Mouse (Mus musculus) granulocyte monocyte progenitor cell, adult 5-6 weeks (primary cell): ENCODE results near the gene Ddx17. TPM values are rescaled to one million over a fixed set of nuclear protein-coding genes. Genes with fewer than 3 reads are reported as not detected.
A peak's percentile ranks its signal among the peaks of the same experiment; 100 is the strongest.

ENCODE experiments used
- ATAC-seq: replicated peaks from 2 replicates; pipeline ENCODE4 v1.8.0; 2016; ENCODE audit warnings: mild to moderate bottlenecking, moderate TSS enrichment, inconsistent platforms; ENCODE audit not compliant: poor library complexity, severe bottlenecking
- total RNA-seq, 2 experiments: library from RNA; stranded (forward) in 1 of 2; stranded (reverse) in 1 of 2; fragments of 200-712, 200-1000 nt in 1 of 2; fragments of >200 nt in 1 of 2; fragmentation: Nextera tagmentation in 1 of 2; gene quantifications; 2 replicates each; pipeline ENCODE4 v1.2.3; 2014 to 2017

Gene Ddx17
- total RNA-seq (2014; fragmentation: Nextera tagmentation) (159 and 203 TPM in 2 replicates), total RNA-seq (2017) (124 and 142 TPM in 2 replicates)

GRCm38 (mm10) chr15:79546410-79547288, at the start of gene Ddx17:
Gene Ddx17 (minus strand): TSS chr15:79546741.
- peak; percentile 94 for ATAC-seq

DNA sequence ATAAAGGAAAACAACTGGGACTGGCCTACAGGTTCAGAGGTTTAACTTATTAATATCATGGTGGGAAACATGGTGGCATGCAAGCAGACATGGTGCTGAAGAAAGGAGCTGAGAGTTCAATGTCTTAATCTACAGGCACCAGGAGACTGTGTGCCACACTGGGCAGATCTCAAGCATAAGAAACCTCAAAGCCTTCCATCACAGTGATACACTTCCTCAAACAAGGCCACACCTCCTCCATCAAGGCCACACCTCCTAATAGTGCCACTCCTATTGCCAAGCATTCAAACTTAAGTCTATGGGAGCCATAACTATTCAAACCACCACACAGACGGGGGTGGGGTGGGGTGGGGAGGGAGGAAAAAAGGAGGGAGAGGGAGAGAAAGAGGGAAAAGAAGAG, 35.0 kb upstream of the Ddx17 start:
- no peak for ATAC-seq

DNA sequence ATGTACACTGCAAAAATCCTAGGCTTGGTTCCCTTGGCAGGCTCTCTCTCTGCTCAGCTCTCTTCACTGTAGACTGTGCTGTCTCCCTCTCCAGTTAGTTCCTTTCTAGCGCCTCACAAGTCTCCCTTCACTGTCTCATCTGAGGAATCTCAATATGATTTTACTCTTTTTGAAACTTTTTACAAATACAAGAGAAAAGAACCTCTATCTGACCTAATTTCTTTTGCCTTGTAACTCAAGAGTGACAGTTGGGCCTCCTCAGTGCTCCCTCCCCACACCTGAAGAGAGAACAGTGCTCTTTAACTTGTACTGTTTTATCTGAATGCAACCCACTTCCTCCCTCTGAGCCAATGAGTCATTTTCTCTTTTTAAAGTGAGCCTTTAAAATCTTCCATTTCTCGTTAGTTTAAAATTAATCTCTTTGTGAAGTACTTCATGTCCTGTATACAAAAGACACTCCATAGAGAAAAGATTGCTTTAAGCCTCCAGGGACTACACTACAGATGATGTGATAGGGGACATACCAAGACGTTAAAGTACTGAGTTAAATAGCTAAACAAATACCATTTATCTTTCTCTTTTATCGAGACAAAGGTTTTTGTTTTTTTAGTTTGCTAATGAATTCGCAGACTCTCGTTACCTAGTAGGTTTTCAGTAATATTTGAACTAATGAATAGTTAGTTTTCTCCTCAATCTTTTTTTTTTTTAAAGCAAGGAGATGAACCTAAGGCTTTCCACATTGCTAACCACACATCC, 31.3 kb upstream of the Ddx17 start:
- ATAC-seq = no peak

DNA sequence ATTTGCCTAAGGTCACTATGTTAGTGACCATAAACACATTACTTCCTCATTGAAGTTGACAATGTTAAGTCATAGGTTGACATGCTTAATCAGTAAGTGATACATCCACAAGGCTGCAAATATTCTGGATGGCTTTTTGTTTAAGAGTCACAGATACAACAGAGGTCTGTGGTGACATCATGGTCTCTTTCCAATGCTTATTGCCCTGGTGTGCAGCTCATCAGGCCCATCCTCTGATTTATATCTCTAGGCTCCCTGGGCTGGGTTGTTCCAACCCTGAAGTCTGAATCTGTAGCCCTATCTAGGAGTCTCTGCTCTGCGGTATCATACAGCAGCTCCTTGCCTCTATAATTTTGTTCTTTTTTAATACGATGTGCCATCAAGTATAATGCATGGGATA, 30.4 kb upstream of the Ddx17 start:
- no peak for ATAC-seq

- ATAC-seq = no peak
Observed at GRCm38 (mm10) chr15:79575543-79576222, 29.1 kb upstream of the Ddx17 start.

GRCm38 (mm10) chr15:79562417-79562816, 15.9 kb upstream of the Ddx17 start:
- ATAC-seq = no peak

DNA sequence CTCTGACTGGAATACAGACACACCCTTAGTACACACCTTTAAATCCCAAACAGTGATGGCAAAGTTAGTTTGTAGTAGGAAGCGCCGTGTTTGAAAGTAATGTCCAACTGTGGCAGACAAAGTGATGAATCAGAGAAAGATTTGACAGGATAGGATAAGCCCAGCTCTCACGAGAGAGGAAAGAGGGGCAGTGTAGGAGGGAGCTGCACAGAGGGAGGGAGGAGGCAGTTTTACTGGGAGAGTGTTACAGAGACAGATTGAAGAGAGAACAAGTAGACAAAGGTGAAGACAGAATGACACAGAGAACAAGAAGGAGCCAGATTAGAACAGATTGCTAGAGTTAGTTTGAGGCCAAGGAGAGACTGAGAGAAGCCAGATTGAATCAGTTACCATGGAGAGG, 13.1 kb upstream of the Ddx17 start:
- no peak for ATAC-seq

DNA sequence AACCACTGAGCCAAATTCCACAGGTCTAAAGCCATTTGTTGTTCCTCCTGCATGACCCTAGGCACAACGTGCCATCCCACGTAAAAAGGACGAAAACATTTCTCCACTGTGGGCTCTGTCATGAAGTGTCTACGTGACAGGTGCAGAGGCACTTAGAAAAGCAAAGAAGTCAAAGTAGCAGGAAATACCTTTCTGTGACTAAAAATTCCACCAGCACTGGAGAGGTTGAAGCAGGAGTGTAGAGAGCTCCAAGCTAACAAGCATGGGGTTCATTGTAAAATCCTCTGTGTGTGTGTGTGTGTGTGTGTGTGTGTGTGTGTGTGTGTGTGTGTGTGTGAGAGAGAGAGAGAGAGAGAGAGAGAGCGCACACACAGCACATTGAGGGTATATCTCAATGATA, 6.0 kb upstream of the Ddx17 start:
- no peak for ATAC-seq

DNA sequence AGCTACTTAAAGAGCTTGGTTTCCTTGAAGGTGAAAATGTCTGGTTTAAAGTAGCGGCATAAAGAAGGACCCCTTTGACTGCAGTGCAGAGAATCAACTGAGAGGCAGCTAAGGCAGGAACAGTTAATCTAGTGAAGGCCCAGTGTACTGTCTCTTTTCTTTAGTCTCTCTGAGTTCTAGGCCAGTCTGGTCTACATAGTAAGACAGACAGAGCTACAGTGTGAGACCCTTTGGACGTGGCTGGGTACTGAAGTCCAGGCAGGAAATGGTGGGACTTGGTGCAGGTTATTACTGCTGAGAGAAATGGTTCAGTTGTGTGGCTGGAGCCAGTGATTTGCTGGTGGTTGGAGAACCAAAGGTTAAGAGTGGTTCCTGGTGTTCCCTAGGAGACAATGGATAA, 1.7 kb upstream of the Ddx17 start:
- no peak for ATAC-seq

- no peak for ATAC-seq
Observed at GRCm38 (mm10) chr15:79547289-79547820, 814 bp upstream of the Ddx17 start.

GRCm38 (mm10) chr15:79545921-79546399, 581 bp downstream of the Ddx17 start:
- ATAC-seq = peak; percentile 13; the same call in 1 of the 2 replicates

DNA sequence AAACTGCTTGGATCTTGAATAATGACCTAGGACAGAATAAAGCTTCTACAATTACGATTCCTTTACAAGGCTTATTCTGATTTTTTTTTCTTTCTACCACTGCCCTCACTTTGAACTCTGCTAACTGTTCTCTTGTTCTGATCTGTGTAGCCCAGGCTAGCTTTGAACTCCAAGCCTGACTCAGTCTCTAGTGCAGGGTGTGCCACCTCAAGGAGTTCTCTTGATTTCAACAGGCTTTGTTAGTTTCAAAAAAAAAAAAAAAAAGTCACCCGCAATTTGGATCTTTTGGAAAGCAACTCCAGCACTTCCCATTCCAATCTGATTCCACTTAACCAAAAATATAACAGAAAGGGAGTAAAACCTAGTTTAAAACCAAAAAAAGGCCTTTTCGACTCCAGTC, 1.0 kb downstream of the Ddx17 start:
- ATAC-seq = no peak

DNA sequence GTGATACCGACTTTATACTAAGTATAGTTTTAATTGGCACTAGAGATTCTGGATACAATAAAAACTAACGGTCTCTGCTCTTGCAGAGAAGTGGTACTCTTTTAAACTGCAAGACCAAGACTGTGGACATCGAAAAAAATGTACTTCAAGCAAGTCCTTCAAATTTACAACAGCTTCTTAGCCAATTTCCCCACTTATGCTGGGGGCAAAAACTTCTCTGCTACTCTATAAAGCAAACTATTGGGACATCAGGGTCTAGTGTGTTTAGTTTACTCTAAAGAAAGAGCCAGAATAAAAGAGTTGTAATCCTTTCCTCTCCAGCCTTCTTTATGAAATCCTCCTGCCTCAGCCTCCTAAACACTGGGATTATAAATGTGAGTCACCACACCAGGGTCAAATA, 2.6 kb downstream of the Ddx17 start:
- ATAC-seq = no peak

DNA sequence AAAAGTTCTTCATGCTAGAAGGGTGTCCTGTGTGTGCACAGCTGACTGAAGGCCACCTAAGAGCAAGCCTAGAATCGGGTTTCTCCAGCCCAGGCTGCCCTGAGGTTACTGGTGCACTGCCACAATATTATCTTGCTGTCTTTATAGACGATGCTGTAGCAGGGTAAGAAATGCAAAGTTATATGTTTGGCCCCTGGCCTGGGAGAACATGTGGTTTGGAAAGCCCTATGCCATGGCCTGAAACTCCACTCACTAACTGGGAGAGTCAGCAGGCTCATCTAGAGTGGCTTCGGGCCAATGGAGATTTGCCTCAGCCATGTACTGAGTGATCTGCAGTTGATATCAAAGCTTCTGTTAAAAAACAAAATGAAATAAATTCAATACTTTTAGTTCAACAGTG, 12.7 kb downstream of the Ddx17 start:
- ATAC-seq = no peak

- no peak for ATAC-seq
Observed at GRCm38 (mm10) chr15:79529935-79530334, 16.6 kb downstream of the Ddx17 start.

- no peak for ATAC-seq
Observed at GRCm38 (mm10) chr15:79527991-79528639, 18.4 kb downstream of the Ddx17 start.

DNA sequence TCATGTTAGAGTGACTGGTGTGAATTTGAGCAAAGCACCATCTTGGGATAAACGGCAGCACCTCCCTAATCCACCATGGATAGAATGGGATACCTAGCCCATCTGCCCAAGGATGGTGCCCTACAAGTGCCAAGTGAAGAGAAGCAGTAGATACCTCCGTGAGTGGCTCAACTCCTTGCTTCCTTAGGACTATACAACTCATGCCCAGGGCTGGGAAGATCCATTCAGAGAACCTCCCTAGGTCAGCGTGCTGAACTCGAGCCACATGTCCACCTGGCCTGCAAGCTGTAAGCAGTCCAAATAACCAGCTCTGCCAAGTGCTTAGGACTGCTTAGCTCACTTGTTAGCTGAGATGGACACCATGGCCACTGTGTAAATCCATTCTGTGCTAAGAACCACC, 19.3 kb downstream of the Ddx17 start:
- ATAC-seq = no peak

DNA sequence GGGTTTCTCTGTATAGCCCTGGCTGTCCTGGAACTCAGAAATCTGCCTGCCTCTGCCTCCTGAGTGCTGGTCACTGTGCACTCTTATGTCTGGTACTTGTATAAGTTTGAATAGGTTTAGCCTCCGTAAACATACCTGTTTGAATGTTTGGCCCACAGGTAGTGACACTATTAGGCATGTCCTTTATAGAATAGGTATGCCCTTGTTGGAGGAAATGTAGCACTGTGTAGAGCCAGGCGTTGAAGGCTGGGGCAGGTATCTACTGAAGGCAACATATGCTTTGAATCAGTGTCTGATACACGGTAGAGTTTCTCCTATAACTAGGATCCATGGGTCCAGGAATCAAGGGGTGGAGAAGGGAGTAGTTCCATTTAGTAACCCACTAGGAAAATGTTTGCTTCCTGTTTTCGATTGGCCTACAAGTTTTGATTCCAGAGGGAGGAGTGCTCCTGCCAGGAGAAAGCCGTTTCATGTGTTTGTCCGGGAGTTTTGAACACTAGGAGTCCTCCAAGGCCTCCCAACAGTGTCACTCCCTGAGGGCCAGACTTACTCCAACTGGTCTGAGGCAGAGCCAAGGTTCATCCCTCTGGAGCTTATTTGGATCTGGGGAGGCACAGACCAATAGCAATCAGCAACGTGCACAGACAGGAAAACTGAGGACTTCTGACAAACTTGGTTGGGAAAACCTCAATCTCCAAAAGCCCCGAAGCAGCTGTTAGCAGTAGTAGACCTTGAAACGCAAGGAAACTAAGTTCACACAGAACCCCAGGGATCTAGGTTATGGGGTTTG, 20.4 kb downstream of the Ddx17 start:
- no peak for ATAC-seq

DNA sequence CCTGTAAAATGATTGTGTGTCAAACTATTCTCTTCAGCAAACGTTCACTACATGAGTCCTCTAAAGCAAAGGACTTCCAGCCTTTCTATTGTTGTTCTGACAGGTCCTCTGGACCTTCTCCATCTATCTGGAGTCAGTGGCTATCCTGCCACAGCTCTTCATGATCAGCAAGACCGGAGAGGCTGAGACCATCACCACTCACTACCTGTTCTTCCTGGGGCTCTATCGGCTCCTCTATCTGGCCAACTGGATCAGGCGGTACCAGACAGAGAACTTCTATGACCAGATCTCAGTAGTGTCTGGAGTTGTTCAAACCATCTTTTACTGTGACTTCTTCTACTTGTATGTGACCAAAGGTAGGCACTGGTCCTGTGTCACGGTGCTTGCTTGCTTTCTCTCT, 21.0 kb downstream of the Ddx17 start:
- ATAC-seq = no peak
